Comparison of ENCODE assay signal across 9 mouse cellular contexts in genomic region chr1:155140076-155140475, GRCm38 (mm10). TPM values are rescaled to one million over a fixed set of nuclear protein-coding genes. Genes with fewer than 3 reads are reported as not detected.
DNase-seq lines count a peak whose midpoint lies in the region; ATAC-seq and TF ChIP-seq lines count a peak whose summit lies in the region.
"Had no signal": no experiment of that assay in that cellular context is flagged by ENCODE, and none has a peak within 500 bp of the region (broad histone marks: within the 10 kb centered on the region; RNA-seq: fewer than 3 reads in every experiment).

No protein-coding gene starts in this region.

- no peaks in the 10 kb centered on the region for H3K4me1 ChIP-seq in hindbrain, embryonic 11.5 days (replicated peaks; ENCODE audit: control insufficient read depth, insufficient read depth, low read length)
- no peaks in the 10 kb centered on the region for H3K4me1 ChIP-seq in hindbrain, embryonic 12.5 days
- H3K4me1 ChIP-seq in G1E (ENCODE audit: insufficient read depth, low read depth, low read length): no peaks in the 10 kb centered on the region
- H3K4me1 ChIP-seq in heart, postnatal 0 days (ENCODE audit: control insufficient read depth, insufficient read depth): peaks cover 29% of the 10 kb centered on the region
- no peaks in the 10 kb centered on the region for H3K4me1 ChIP-seq in neural tube, embryonic 11.5 days (ENCODE audit: control insufficient read depth, insufficient read depth, low read length)

- H3K27ac ChIP-seq in hindbrain, embryonic 11.5 days (ENCODE audit: low read depth, low read length): no peak overlapping the region
- no peak overlapping the region for H3K27ac ChIP-seq in hindbrain, embryonic 12.5 days
- no peak overlapping the region for H3K27ac ChIP-seq in heart, postnatal 0 days (ENCODE audit: low read depth)
- H3K27ac ChIP-seq in neural tube, embryonic 11.5 days (ENCODE audit: low read depth, low read length): no peak overlapping the region
- H3K27ac ChIP-seq: embryonic facial prominence, embryonic 12.5 days had no signal

- WGBS in hindbrain, embryonic 11.5 days: 75% methylated on average over 2 of the region's 2 CpGs
- WGBS in hindbrain, embryonic 12.5 days: 81% methylated on average over 2 of the region's 2 CpGs
- WGBS in heart, postnatal 0 days: 59% methylated on average over 2 of the region's 2 CpGs
- WGBS in neural tube, embryonic 11.5 days: 73% methylated on average over 2 of the region's 2 CpGs

- DNase-seq in hindbrain, embryonic 11.5 days (ENCODE audit: low spot score): peak; percentile 40
- DNase-seq in G1E (ENCODE audit: low spot score): peak; percentile 40
- peak; percentile 60 for DNase-seq in cerebellum, adult 11-12 months
- peak; percentile 48 for DNase-seq in heart, postnatal 0 days (ENCODE audit: low spot score)
- DNase-seq in layer of hippocampus, postnatal 14 days (ENCODE audit: low spot score in 2 of 2): peak; percentile 29 to 67
- DNase-seq in neural tube, embryonic 11.5 days (ENCODE audit: low spot score): peak; percentile 33
- peak; percentile 82 for DNase-seq in thymus, postnatal 4 days

- TF ChIP-seq CTCF in G1E (IDR thresholded peaks at IDR 0.05; ENCODE audit: low read depth, low read length): no peak
- peak; percentile 66 for TF ChIP-seq CTCF in heart, postnatal 0 days (IDR thresholded peaks at IDR 0.05; ENCODE audit: low read depth)

- H3K9ac ChIP-seq in hindbrain, embryonic 11.5 days (ENCODE audit: low read depth, low read length): no peak overlapping the region
- H3K9ac ChIP-seq in hindbrain, embryonic 12.5 days: no peak overlapping the region
- H3K9ac ChIP-seq in heart, postnatal 0 days (replicated peaks; ENCODE audit: low read depth, low read length): no peak overlapping the region
- H3K9ac ChIP-seq in neural tube, embryonic 11.5 days (ENCODE audit: low read length): no peak overlapping the region
- H3K9ac ChIP-seq: embryonic facial prominence, embryonic 12.5 days had no signal

- ATAC-seq in hindbrain, embryonic 11.5 days (ENCODE audit: low FRiP score): no peak
- ATAC-seq in hindbrain, embryonic 12.5 days (ENCODE audit: low FRiP score): no peak
- ATAC-seq in G1E (ENCODE audit: extremely low read depth, insufficient number of reproducible peaks, low FRiP score, poor library complexity, severe bottlenecking): peak; percentile 57; the same call in 1 of the 2 replicates
- peak; percentile 33; the same call in 1 of the 2 replicates for ATAC-seq in heart, postnatal 0 days (ENCODE audit: insufficient read depth, low read depth)
- ATAC-seq in neural tube, embryonic 11.5 days (ENCODE audit: insufficient read depth, low FRiP score, low TSS enrichment): no peak

- no peaks in the 10 kb centered on the region for H3K27me3 ChIP-seq in hindbrain, embryonic 11.5 days (ENCODE audit: control insufficient read depth, insufficient read depth, low read length)
- H3K27me3 ChIP-seq in hindbrain, embryonic 12.5 days: no peaks in the 10 kb centered on the region
- H3K27me3 ChIP-seq in G1E (ENCODE audit: insufficient read depth, low read length): peaks cover 29% of the 10 kb centered on the region
- no peaks in the 10 kb centered on the region for H3K27me3 ChIP-seq in heart, postnatal 0 days (ENCODE audit: control insufficient read depth, insufficient read depth, low read length)
- no peaks in the 10 kb centered on the region for H3K27me3 ChIP-seq in neural tube, embryonic 11.5 days (ENCODE audit: control insufficient read depth, insufficient read depth, low read length)
- H3K27me3 ChIP-seq: embryonic facial prominence, embryonic 12.5 days had no signal

- no peak overlapping the region for H3K4me3 ChIP-seq in hindbrain, embryonic 11.5 days (ENCODE audit: low read depth, low read length)
- H3K4me3 ChIP-seq in hindbrain, embryonic 12.5 days: no peak overlapping the region
- no peak overlapping the region for H3K4me3 ChIP-seq in G1E (ENCODE audit: low read depth, low read length)
- no peak overlapping the region for H3K4me3 ChIP-seq in heart, postnatal 0 days (ENCODE audit: low read depth, low read length)
- H3K4me3 ChIP-seq in neural tube, embryonic 11.5 days (ENCODE audit: low read depth, low read length): no peak overlapping the region
- H3K4me3 ChIP-seq: embryonic facial prominence, embryonic 12.5 days had no signal

- no peaks in the 10 kb centered on the region for H3K9me3 ChIP-seq in hindbrain, embryonic 11.5 days (ENCODE audit: control insufficient read depth, low read length)
- no peaks in the 10 kb centered on the region for H3K9me3 ChIP-seq in hindbrain, embryonic 12.5 days (replicated peaks)
- H3K9me3 ChIP-seq in G1E (replicated peaks): no peaks in the 10 kb centered on the region
- H3K9me3 ChIP-seq in heart, postnatal 0 days (replicated peaks; ENCODE audit: control insufficient read depth, low read length): no peaks in the 10 kb centered on the region
- H3K9me3 ChIP-seq in neural tube, embryonic 11.5 days (ENCODE audit: control insufficient read depth, low read length): no peaks in the 10 kb centered on the region
- H3K9me3 ChIP-seq: embryonic facial prominence, embryonic 12.5 days had no signal

- H3K36me3 ChIP-seq in hindbrain, embryonic 11.5 days (ENCODE audit: control insufficient read depth, insufficient read depth, low read length): no peaks in the 10 kb centered on the region
- H3K36me3 ChIP-seq in hindbrain, embryonic 12.5 days: no peaks in the 10 kb centered on the region
- no peaks in the 10 kb centered on the region for H3K36me3 ChIP-seq in G1E (replicated peaks)
- H3K36me3 ChIP-seq in heart, postnatal 0 days (replicated peaks; ENCODE audit: control insufficient read depth, insufficient read depth, low read length): no peaks in the 10 kb centered on the region
- H3K36me3 ChIP-seq in neural tube, embryonic 11.5 days (ENCODE audit: control insufficient read depth, insufficient read depth, low read length): no peaks in the 10 kb centered on the region
- H3K36me3 ChIP-seq: embryonic facial prominence, embryonic 12.5 days had no signal

- TF ChIP-seq EP300 in heart, postnatal 0 days (IDR thresholded peaks at IDR 0.05; ENCODE audit: low read depth): no peak

- H3K4me2 ChIP-seq in hindbrain, embryonic 11.5 days (replicated peaks; ENCODE audit: low read depth, low read length): no peak overlapping the region
- H3K4me2 ChIP-seq in hindbrain, embryonic 12.5 days (replicated peaks): no peak overlapping the region
- H3K4me2 ChIP-seq in heart, postnatal 0 days (ENCODE audit: low read depth, low read length): no peak overlapping the region
- no peak overlapping the region for H3K4me2 ChIP-seq in neural tube, embryonic 11.5 days (ENCODE audit: low read depth)
- H3K4me2 ChIP-seq: embryonic facial prominence, embryonic 12.5 days had no signal

RNA-seq across cellular contexts. Expression of gene Mr1, which starts 6.5 kb away (rescaled TPM):
- 1.2 and 1.9 TPM in 2 replicates for polyA plus RNA-seq in hindbrain, embryonic 11.5 days (2014; fragmentation: Nextera tagmentation; extraction: Ambion mirVana)
- polyA plus RNA-seq in hindbrain, embryonic 12.5 days (2016; fragmentation: Nextera tagmentation; extraction: Ambion mirVana): 2.1 and 2.4 TPM in 2 replicates
- 3.6 and 4.3 TPM in 2 replicates for total RNA-seq in G1E (2014; fragmentation: Nextera tagmentation)
- total RNA-seq in G1E (2017): 2.3 and 3.0 TPM in 2 replicates
- polyA plus RNA-seq in G1E (2012): 0.02 and 0.09 TPM in 2 replicates
- total RNA-seq in heart, postnatal 0 days (2014; rRNA removed; ENCODE audit: low replicate concordance): 8.2 and 16.1 TPM in 2 replicates
- polyA plus RNA-seq in heart, postnatal 0 days (2015; fragmentation: Nextera tagmentation; extraction: Ambion mirVana): 6.5 and 7.2 TPM in 2 replicates
- 1 to 10 TPM; 3.3 to 4.1 TPM for total RNA-seq in layer of hippocampus, postnatal 14 days (2021)
- polyA plus RNA-seq in neural tube, embryonic 11.5 days (2014; fragmentation: Nextera tagmentation; extraction: Ambion mirVana): 0.37 and 1.2 TPM in 2 replicates

RNA-seq across cellular contexts. Expression of gene Stx6, which starts 18.4 kb away (rescaled TPM):
- 99.6 and 101 TPM in 2 replicates for polyA plus RNA-seq in hindbrain, embryonic 11.5 days (2014; fragmentation: Nextera tagmentation; extraction: Ambion mirVana)
- polyA plus RNA-seq in hindbrain, embryonic 12.5 days (2016; fragmentation: Nextera tagmentation; extraction: Ambion mirVana): 119 and 123 TPM in 2 replicates
- total RNA-seq in G1E (2014; fragmentation: Nextera tagmentation) (27.5 and 46.3 TPM in 2 replicates), G1E (2017) (36.0 and 60.5 TPM in 2 replicates)
- 117 and 160 TPM in 2 replicates for polyA plus RNA-seq in G1E (2012)
- total RNA-seq in heart, postnatal 0 days (2014; rRNA removed; ENCODE audit: low replicate concordance): 56.6 and 59.4 TPM in 2 replicates
- 36.3 and 39.6 TPM in 2 replicates for polyA plus RNA-seq in heart, postnatal 0 days (2015; fragmentation: Nextera tagmentation; extraction: Ambion mirVana)
- 10 to 100 TPM; 88.3 to 88.6 TPM for total RNA-seq in layer of hippocampus, postnatal 14 days (2021)
- polyA plus RNA-seq in neural tube, embryonic 11.5 days (2014; fragmentation: Nextera tagmentation; extraction: Ambion mirVana): 111 TPM in 2 replicates

RNA-seq across cellular contexts. Expression of gene Ier5, which starts 40.6 kb away (rescaled TPM):
- 12.7 and 17.1 TPM in 2 replicates for polyA plus RNA-seq in hindbrain, embryonic 11.5 days (2014; fragmentation: Nextera tagmentation; extraction: Ambion mirVana)
- 16.5 and 17.7 TPM in 2 replicates for polyA plus RNA-seq in hindbrain, embryonic 12.5 days (2016; fragmentation: Nextera tagmentation; extraction: Ambion mirVana)
- 6.8 and 8.0 TPM in 2 replicates for total RNA-seq in G1E (2014; fragmentation: Nextera tagmentation)
- 12.6 and 16.6 TPM in 2 replicates for total RNA-seq in G1E (2017)
- 7.8 and 10.7 TPM in 2 replicates for polyA plus RNA-seq in G1E (2012)
- total RNA-seq in heart, postnatal 0 days (2014; rRNA removed; ENCODE audit: low replicate concordance): 50.4 and 56.2 TPM in 2 replicates
- 3.1 and 3.9 TPM in 2 replicates for polyA plus RNA-seq in heart, postnatal 0 days (2015; fragmentation: Nextera tagmentation; extraction: Ambion mirVana)
- 10 to 100 TPM; 17.9 to 19.8 TPM for total RNA-seq in layer of hippocampus, postnatal 14 days (2021)
- polyA plus RNA-seq in neural tube, embryonic 11.5 days (2014; fragmentation: Nextera tagmentation; extraction: Ambion mirVana): 17.3 and 19.3 TPM in 2 replicates

Comparison
In these comparisons a context has a peak if more than half of its experiments do, and no peak if none do; other contexts are left out.
1. ATAC-seq: peak in G1E (single experiment) and heart, postnatal 0 days (single experiment); none in hindbrain, embryonic 11.5 days (single experiment), hindbrain, embryonic 12.5 days (single experiment) and neural tube, embryonic 11.5 days (single experiment).
2. Peak in every context shown above with its lines, with median percentiles within 50 percentile points of each other: DNase-seq.